Mouse (Mus musculus) stomach, embryonic 16.5 days (tissue): Measurements from ENCODE around the gene Aprt. TPM values are rescaled to one million over a fixed set of nuclear protein-coding genes. Genes with fewer than 3 reads are reported as not detected.

Source experiments
- ATAC-seq: fragments of 200-750 bp; cut with Nextera tagmentation; 2 replicates; pipeline ENCODE4 v1.8.0; 2017; ENCODE audit warnings: moderate number of reproducible peaks, moderate TSS enrichment; ENCODE audit not compliant: insufficient read depth, low FRiP score
- H3K27ac ChIP-seq: fragments of 300-500 bp; sonication (generic); 2 replicates; pipeline ENCODE4 v1.5.1; 2014; ENCODE audit warnings: low read length
- H3K27me3 ChIP-seq: fragments of 300-500 bp; sonication (generic); 2 replicates; pipeline ENCODE4 v1.6.1; 2014; ENCODE audit warnings: low read length, control low read depth, mixed read lengths; ENCODE audit not compliant: control insufficient read depth, insufficient read depth
- H3K36me3 ChIP-seq: fragments of 300-500 bp; sonication (generic); 2 replicates; pipeline ENCODE4 v1.6.1; 2014; ENCODE audit warnings: low read length; ENCODE audit not compliant: control insufficient read depth, insufficient read depth
- H3K4me1 ChIP-seq: fragments of 300-500 bp; sonication (generic); 2 replicates; pipeline ENCODE4 v1.6.1; 2014; ENCODE audit warnings: low read length, control low read depth, mixed read lengths; ENCODE audit not compliant: control insufficient read depth, insufficient read depth
- H3K4me2 ChIP-seq: fragments of 300-500 bp; sonication (generic); 2 replicates; pipeline ENCODE4 v1.6.1; 2014; ENCODE audit warnings: low read depth, low read length, mixed read lengths
- H3K4me3 ChIP-seq: fragments of 300-500 bp; sonication (generic); replicated peaks from 2 replicates; pipeline ENCODE4 v1.5.1; 2014; ENCODE audit warnings: mild to moderate bottlenecking, low read length
- H3K9ac ChIP-seq: fragments of 300-500 bp; sonication (generic); 2 replicates; pipeline ENCODE4 v1.6.1; 2014; ENCODE audit warnings: low read length
- H3K9me3 ChIP-seq: fragments of 300-500 bp; sonication (generic); replicated peaks from 2 replicates; pipeline ENCODE4 v1.6.1; 2016; ENCODE audit warnings: low read length, control low read depth; ENCODE audit not compliant: control insufficient read depth
- WGBS: fragments of 180-500 bp; shearing (Covaris S2); extraction: QIAGEN DNeasy Blood & Tissue Kit; methylation state at CpG from one replicate; pipeline ENCODE4 v1.1.7; 2014; 5-methylcytosine and 5-hydroxymethylcytosine counted together
- polyA plus RNA-seq: library from polyadenylated mRNA; unstranded; fragments of >200 nt; fragmentation: Nextera tagmentation; extraction: Ambion mirVana; gene quantifications from 2 replicates; pipeline ENCODE4 v1.2.1, GENCODE M21; 2015

Aprt gene
- polyA plus RNA-seq, 1 experiment from 2014 or later = 345 TPM

DNA sequence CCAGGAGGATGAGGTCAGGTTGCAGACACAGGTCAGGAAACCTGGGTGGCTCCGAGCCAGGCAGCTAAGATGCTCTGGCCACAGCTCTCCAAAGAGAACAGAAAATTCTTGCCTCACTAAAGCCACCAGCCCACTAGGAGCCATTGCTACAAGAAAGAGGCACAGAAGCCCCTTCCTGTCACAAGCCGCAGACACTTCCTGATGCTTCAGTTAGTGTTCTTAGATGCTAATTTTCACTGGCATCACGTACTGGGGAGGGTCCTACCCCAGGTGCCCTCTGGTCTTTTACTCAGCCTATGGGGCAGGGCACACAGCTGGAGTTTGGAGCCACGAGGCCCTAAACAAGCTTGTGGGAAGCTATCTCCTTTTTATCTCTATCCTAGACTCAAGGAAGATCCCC lies 19.3 kb upstream of the Aprt start:
- H3K9ac ChIP-seq = no peak overlapping the region
- no peak for ATAC-seq
- 60% methylated on average over 4 of the region's 4 CpGs for WGBS
- H3K36me3 ChIP-seq = no peaks in the 10 kb centered on the region
- no peaks in the 10 kb centered on the region for H3K9me3 ChIP-seq
- no peaks in the 10 kb centered on the region for H3K4me1 ChIP-seq
- no peaks in the 10 kb centered on the region for H3K27me3 ChIP-seq
- H3K27ac ChIP-seq = no peak overlapping the region
- no peak overlapping the region for H3K4me3 ChIP-seq
- H3K4me2 ChIP-seq = no peak overlapping the region

GRCm38 (mm10) chr8:122593783-122594507 lies 17.2 kb upstream of the Aprt start:
- H3K9ac ChIP-seq = no peak overlapping the region
- WGBS = 80% methylated on average over 19 of the region's 19 CpGs
- H3K27me3 ChIP-seq = no peaks in the 10 kb centered on the region
- H3K27ac ChIP-seq = no peak overlapping the region
- H3K4me3 ChIP-seq = no peak overlapping the region
- H3K36me3 ChIP-seq = no peaks in the 10 kb centered on the region
- no peaks in the 10 kb centered on the region for H3K9me3 ChIP-seq
- no peak for ATAC-seq
- no peak overlapping the region for H3K4me2 ChIP-seq
- no peaks in the 10 kb centered on the region for H3K4me1 ChIP-seq

- Histone ChIP-seq H3K27ac (no peak overlapping the region), H3K4me2 (no peak overlapping the region), H3K4me1 (no peaks in the 10 kb centered on the region), H3K4me3 (no peak overlapping the region), H3K9ac (no peak overlapping the region), H3K27me3 (no peaks in the 10 kb centered on the region), H3K9me3 (no peaks in the 10 kb centered on the region), H3K36me3 (no peaks in the 10 kb centered on the region)
- 66% methylated on average over 12 of the region's 12 CpGs for WGBS
- ATAC-seq = no peak
Measured at GRCm38 (mm10) chr8:122593240-122593639, 16.5 kb upstream of the Aprt start.

DNA sequence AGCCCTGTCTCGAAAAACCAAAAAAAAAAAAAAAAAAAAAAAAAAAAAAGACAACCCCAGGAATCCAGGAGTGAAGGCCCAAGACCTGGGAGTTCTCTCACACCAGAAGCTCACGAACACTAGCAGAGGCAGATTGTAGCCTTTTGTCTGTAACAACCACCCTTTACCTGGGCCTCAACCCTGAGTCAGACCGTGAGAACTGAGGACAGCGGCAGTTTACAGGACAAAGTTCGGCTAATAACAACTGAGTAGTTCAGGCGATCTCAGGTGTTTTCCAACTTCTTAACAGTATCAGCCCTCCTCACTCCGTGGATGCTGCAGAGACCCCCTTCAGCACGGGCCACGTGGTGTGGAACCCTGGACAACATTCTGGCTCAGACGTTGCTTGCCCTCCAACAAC lies 10.0 kb upstream of the Aprt start:
- no peak for ATAC-seq
- H3K9me3 ChIP-seq = no peaks in the 10 kb centered on the region
- no peaks in the 10 kb centered on the region for H3K27me3 ChIP-seq
- WGBS = 74% methylated on average over 10 of the region's 10 CpGs
- no peak overlapping the region for H3K4me2 ChIP-seq
- no peak overlapping the region for H3K27ac ChIP-seq
- no peaks in the 10 kb centered on the region; the same call in 1 of the 2 replicates for H3K4me1 ChIP-seq
- H3K9ac ChIP-seq = no peak overlapping the region
- no peaks in the 10 kb centered on the region for H3K36me3 ChIP-seq
- no peak overlapping the region for H3K4me3 ChIP-seq

GRCm38 (mm10) chr8:122586171-122586570 lies 9.5 kb upstream of the Aprt start:
- H3K9ac ChIP-seq = no peak overlapping the region
- no peaks in the 10 kb centered on the region for H3K36me3 ChIP-seq
- H3K27ac ChIP-seq = 0 out of 2 replicates have a peak overlapping the region, but pooled peaks have one; percentile 23
- no peak for ATAC-seq
- no peaks in the 10 kb centered on the region for H3K27me3 ChIP-seq
- H3K9me3 ChIP-seq = no peaks in the 10 kb centered on the region
- no peak overlapping the region for H3K4me2 ChIP-seq
- H3K4me3 ChIP-seq = no peak overlapping the region
- no peaks in the 10 kb centered on the region; the same call in 1 of the 2 replicates for H3K4me1 ChIP-seq
- WGBS = 71% methylated on average over 7 of the region's 7 CpGs

DNA sequence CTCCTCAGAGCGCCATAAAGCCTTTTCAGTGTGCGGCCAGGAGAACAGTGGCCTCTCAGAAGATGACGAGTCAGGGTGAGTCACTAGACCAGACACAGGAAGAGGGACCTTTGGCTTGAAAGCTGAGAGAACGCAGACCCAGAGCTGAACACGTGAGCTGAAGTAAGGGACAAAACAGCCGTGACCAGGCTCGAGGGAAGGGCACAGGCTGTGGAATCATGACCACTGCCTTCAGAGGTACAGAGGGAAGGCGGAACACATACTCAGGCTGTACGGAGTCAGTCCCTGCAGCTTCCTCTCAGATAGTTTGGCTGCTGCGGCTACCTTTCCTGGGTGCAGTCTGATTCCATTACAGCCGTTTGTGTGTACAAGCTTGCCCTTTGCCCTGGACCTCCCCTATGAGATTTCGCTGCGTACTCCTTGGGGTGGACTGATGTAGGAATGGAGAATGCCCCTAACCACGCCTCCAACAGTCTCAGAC lies 8.7 kb upstream of the Aprt start:
- Histone ChIP-seq H3K4me3 (no peak overlapping the region), H3K4me2 (no peak overlapping the region), H3K9ac (peak overlapping the region; percentile 33), H3K4me1 (no peaks in the 10 kb centered on the region; the same call in 1 of the 2 replicates), H3K27me3 (no peaks in the 10 kb centered on the region), H3K36me3 (no peaks in the 10 kb centered on the region), H3K27ac (peak overlapping the region; percentile 45; the same call in 1 of the 2 replicates), H3K9me3 (no peaks in the 10 kb centered on the region)
- WGBS = 31% methylated on average over 14 of the region's 14 CpGs
- peak; percentile 51; the same call in 1 of the 2 replicates for ATAC-seq

DNA sequence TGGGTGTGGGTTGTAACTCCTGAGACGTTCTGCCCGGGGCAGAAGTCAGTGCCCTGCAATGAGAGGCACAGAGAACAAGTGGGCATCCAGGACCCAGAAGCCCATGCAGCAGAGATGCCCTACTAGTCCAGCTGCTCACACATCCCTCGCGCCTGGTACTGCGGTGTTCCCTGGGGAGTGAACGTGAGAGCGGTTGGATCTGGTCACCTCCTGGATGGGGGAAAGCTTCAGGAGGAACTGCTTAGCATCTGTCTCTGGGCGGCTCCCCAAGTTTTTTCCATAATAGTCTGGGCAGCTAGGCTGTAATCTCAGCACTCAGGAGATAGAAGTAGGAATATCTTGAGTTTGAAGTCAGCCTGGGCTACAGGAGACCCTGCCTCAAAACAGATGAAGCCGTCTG lies 8.3 kb upstream of the Aprt start:
- H3K9ac ChIP-seq = peak overlapping the region; percentile 33; the same call in 1 of the 2 replicates
- H3K27me3 ChIP-seq = no peaks in the 10 kb centered on the region
- ATAC-seq = no peak
- no peak overlapping the region for H3K4me2 ChIP-seq
- H3K9me3 ChIP-seq = no peaks in the 10 kb centered on the region
- H3K27ac ChIP-seq = peak overlapping the region; percentile 45; the same call in 1 of the 2 replicates
- 80% methylated on average over 9 of the region's 9 CpGs for WGBS
- H3K4me3 ChIP-seq = no peak overlapping the region
- peaks cover under 1% of the 10 kb centered on the region; the same call in 1 of the 2 replicates for H3K4me1 ChIP-seq
- no peaks in the 10 kb centered on the region for H3K36me3 ChIP-seq

GRCm38 (mm10) chr8:122580926-122581325 lies 4.2 kb upstream of the Aprt start:
- ATAC-seq = no peak
- Histone ChIP-seq H3K36me3 (no peaks in the 10 kb centered on the region), H3K27me3 (no peaks in the 10 kb centered on the region), H3K4me3 (no peak overlapping the region), H3K4me2 (no peak overlapping the region), H3K9me3 (no peaks in the 10 kb centered on the region), H3K9ac (no peak overlapping the region), H3K27ac (no peak overlapping the region), H3K4me1 (peaks cover 19% of the 10 kb centered on the region)
- WGBS = 36% methylated on average over 15 of the region's 15 CpGs

DNA sequence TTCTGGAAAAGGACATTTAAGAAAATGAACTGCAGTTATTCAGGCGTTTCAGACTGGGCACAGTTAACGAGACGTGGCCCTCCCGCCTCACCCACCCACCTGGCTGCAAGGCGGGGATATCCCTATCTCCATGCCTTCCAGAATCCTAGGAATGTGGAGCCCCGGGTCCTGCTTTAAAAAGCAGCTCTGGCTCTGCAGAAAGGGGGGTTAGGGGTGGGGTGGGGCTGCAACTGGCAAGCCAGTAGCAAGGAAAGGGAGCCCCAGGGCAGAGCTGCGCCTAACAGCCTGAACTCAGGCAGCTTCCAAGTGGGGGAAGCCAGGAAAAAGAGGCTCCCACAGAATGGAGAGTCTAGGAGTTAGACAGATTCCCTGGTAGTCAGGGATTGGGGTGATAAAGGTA lies 2.5 kb upstream of the Aprt start:
- Histone ChIP-seq H3K4me2 (no peak overlapping the region), H3K27me3 (no peaks in the 10 kb centered on the region), H3K27ac (no peak overlapping the region), H3K4me1 (peaks cover 34% of the 10 kb centered on the region), H3K9me3 (no peaks in the 10 kb centered on the region), H3K36me3 (no peaks in the 10 kb centered on the region), H3K9ac (peak overlapping the region; percentile 35), H3K4me3 (no peak overlapping the region)
- WGBS = 41% methylated on average over 7 of the region's 7 CpGs
- ATAC-seq = no peak
